In the genomic region with DNA sequence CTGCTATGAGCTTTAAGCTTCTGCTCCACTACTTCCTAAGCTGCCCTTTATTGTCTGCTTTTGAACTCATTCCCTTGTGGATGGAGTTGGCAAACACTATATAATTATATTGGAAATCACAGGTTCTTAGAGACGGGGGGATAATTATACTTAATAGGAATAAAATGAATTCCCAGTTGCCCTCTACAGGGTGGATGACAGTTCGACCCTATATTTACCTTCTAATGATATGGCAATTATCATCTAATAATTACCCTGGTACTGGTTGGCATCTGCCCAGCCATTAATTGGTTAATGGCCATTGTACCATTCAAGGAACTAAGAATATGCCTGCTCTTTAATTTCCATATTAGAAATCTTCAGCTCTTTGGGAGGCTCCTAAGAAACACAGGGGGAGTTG, we compare ENCODE assay signal across 17 mouse cellular contexts.
"Had no signal": no experiment of that assay in that cellular context is flagged by ENCODE, and none has a peak within 500 bp of the region (broad histone marks: within the 10 kb centered on the region; RNA-seq: fewer than 3 reads in every experiment).

No protein-coding gene starts in this region.

- DNase-seq: liver, postnatal 0 days; lung, adult 2 months; lung, postnatal 14 days; lung, postnatal 36 days; right cerebral cortex, postnatal 14 days; thymus, adult 2 months; thymus, postnatal 25 days; thymus, postnatal 4 days had no signal

- H3K36me3 ChIP-seq: lung, embryonic 15.5 days; midbrain, embryonic 12.5 days; midbrain, embryonic 15.5 days; neural tube, embryonic 12.5 days; stomach, embryonic 15.5 days had no signal

- ATAC-seq: liver, postnatal 0 days; lung, postnatal 0 days; midbrain, embryonic 15.5 days had no signal

- H3K4me3 ChIP-seq: lung, embryonic 15.5 days; megakaryocyte, embryonic 14.5 days; midbrain, embryonic 12.5 days; midbrain, embryonic 15.5 days; neural tube, embryonic 12.5 days; stomach, embryonic 15.5 days had no signal

- H3K4me2 ChIP-seq: lung, embryonic 15.5 days; midbrain, embryonic 12.5 days; midbrain, embryonic 15.5 days; neural tube, embryonic 12.5 days; stomach, embryonic 15.5 days had no signal

- H3K9ac ChIP-seq: liver, postnatal 0 days; lung, embryonic 15.5 days; midbrain, embryonic 12.5 days; midbrain, embryonic 15.5 days; neural tube, embryonic 12.5 days; stomach, embryonic 15.5 days had no signal

- H3K4me1 ChIP-seq: lung, embryonic 15.5 days; megakaryocyte, embryonic 14.5 days; midbrain, embryonic 15.5 days; neural tube, embryonic 12.5 days; stomach, embryonic 15.5 days had no signal

- H3K27ac ChIP-seq: lung, embryonic 15.5 days; macrophage; midbrain, embryonic 12.5 days; midbrain, embryonic 15.5 days; neural tube, embryonic 12.5 days; stomach, embryonic 15.5 days; stomach, postnatal 0 days had no signal

- H3K9me3 ChIP-seq: lung, embryonic 15.5 days; midbrain, embryonic 12.5 days; midbrain, embryonic 15.5 days; neural tube, embryonic 12.5 days; stomach, embryonic 15.5 days had no signal

- H3K27me3 ChIP-seq: lung, embryonic 15.5 days; megakaryocyte, embryonic 14.5 days; midbrain, embryonic 12.5 days; midbrain, embryonic 15.5 days; neural tube, embryonic 12.5 days; stomach, embryonic 15.5 days had no signal
